Mouse (Mus musculus) right cerebral cortex, postnatal 4 days (tissue): ENCODE measurements around the gene Slc25a19.

Source experiments
- DNase-seq: peaks from one replicate; pipeline ENCODE4 v3.0.0-alpha.2; 2022

The Slc25a19 gene

GRCm38 (mm10) chr11:115595209-115595608, 32.9 kb downstream of the Slc25a19 start:
- DNase-seq, result no peak

DNA sequence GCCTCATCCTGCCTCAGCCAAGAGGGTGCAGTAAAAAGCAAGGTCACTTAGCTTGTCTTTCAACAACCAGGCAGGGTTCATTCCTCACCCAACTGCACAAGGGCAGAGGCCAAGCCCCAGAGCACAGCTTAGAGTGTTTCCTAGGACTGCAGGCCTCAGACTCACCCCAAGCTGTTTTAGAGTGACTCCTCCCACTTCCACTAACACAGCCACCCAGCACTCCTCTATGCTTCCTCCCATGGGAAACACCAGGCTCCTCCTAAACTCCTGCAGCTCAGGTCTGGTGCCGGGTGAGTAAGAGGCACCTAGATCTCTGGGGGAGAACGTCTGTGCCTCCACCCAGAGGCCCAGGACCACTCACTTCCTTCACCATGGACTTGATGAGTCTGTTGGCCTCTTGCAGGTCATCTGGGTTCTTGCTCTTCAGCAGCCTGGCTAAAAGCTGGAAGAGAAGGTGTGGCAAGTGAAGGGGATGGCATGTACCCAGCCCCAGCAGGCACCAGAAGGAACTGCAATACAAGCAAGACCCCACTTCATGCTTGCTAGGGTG, 37.5 kb downstream of the Slc25a19 start:
- DNase-seq, result no peak

DNA sequence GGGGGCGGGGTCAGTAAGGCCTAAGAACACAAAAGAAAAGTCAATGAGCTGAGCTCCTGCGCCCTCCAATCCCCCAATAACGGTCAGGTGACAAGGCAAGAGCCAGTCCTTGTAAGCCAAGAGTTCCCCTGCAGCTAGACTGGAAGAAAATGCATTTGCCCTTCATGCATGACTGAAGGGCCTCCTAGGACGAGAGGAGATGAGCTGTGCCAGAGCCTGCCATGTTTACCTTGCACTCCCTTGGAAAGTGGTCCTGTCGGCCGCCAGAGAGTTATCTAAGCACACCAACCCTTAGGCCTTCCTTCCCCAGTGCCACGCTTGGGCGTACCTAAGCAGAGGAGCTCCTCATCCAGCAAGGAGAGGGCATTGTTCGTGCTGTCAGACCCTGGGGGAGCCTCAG, 40.1 kb downstream of the Slc25a19 start:
- DNase-seq, result no peak

GRCm38 (mm10) chr11:115586403-115586802, 41.7 kb downstream of the Slc25a19 start:
- no peak for DNase-seq

- DNase-seq, result no peak
Observed at GRCm38 (mm10) chr11:115585573-115586100, 42.5 kb downstream of the Slc25a19 start.

DNA sequence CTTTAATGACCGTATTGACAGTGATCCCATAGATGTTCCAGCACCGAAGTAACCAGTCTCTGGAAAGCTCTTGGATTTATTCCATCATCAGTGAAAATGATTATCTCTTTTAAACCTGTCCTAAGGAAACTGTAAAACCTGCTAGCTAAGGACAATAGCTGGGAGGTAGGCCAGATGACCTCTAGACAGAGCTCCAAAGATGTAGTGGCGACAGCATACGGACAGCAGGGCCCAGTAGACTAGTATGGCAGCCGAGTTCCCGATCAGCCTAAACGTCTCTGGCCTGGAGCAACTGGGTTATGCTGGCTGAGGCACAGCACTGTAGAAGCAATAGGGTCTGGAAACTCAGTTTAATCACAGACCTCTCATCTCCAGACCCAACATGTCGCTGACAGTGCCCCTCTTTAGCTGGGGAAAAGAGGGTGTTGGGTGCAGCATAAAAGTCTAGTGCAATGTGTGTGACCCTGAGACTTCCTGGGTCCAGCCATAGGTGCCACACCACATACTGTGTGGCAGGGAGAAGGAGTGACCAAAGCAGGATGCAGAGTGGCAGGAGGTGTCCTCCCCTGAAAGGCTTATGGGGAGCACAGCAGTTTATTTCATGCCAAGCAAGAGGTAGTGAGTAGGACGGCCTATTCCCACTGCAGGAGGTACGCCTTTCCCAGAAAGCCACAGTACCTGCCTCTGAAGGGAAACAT, 43.6 kb downstream of the Slc25a19 start:
- no peak for DNase-seq

DNA sequence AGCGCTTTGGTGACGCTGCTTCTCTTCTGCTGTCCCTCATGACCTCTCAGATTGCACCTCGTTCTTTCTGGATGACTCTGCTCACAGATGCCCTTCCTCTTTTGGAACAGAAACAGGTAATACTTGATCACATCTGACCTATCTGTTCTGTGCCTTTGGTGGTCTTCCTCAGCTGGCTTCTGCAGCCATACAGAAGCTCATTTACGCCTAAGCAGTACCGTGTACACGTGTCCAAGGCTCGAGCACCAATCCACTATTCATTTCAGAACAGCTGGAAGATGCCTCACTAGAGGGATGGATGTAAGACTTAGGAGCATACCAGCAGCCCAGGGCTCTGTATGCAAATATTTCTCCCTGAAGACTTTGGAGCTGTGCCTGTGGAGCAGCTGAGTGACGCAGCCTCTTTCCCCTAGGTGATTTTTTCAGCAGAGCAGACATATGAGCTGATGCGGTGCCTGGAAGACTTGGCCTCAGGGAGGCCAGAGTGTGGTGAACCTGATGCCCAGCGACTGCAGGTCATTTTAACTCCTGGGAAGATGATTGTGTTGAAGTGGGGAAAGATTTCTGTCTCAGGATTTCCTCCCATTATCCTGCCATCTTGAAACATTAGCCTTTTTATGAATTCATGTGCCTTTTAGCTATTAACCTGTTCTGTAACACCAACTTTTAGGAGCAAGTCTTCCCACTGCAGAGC, 45.0 kb downstream of the Slc25a19 start:
- DNase-seq, result no peak

GRCm38 (mm10) chr11:115579080-115579479, 49.0 kb downstream of the Slc25a19 start:
- no peak for DNase-seq

- DNase-seq, result no peak
Observed at GRCm38 (mm10) chr11:115564961-115565360, 63.1 kb downstream of the Slc25a19 start.
